Comparison of ENCODE assay signal across 8 mouse cellular contexts in the genomic region with DNA sequence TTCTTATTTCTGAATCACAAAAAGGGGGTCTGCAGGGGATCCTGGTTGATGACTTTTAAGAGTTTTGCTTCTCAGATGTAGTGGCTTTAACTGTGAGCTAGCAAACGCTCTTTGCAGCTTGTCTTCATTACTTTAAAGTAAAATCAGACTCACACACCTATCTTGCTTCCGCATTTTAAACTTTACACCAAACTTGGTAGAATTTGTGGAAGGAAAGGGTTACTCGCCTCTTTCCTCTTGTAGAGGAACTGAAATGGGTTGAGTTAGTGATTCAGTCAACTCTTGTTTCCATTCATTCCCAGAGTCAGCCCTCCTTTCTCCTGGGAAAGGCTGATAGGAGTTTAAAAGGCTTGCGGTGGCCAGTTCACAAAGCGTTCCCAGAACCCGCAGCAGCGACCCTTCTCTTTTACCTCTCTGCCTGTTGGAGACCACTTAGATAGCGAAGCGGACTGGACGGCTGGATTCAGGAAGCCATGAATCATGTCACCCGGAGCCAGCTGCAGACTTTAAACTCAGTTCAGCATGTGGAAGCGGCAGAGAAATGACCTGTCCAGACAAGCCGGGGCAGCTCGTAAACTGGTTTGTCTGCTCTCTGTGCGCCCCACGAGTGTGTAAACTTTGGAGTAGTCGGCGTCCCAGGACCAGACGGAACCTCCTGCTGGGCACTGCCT. TPM values are rescaled to one million over a fixed set of nuclear protein-coding genes. Genes with fewer than 3 reads are reported as not detected.
DNase-seq lines count a peak whose midpoint lies in the region; ATAC-seq and TF ChIP-seq lines count a peak whose summit lies in the region.

No protein-coding gene starts in this region.

- ATAC-seq in heart, embryonic 13.5 days (ENCODE audit: extremely low read depth, insufficient number of reproducible peaks, low FRiP score, low TSS enrichment): no peak
- ATAC-seq in forebrain, embryonic 11.5 days (replicated peaks; ENCODE audit: low FRiP score): no peak

- H3K36me3 ChIP-seq in ES-E14 (ENCODE audit: control insufficient read depth, insufficient read depth, low read length, poor library complexity, severe bottlenecking): no peaks in the 10 kb centered on the region
- H3K36me3 ChIP-seq in heart, embryonic 13.5 days: no peaks in the 10 kb centered on the region
- H3K36me3 ChIP-seq in megakaryocyte, embryonic 14.5 days (replicated peaks; ENCODE audit: low read length): no peaks in the 10 kb centered on the region
- no peaks in the 10 kb centered on the region for H3K36me3 ChIP-seq in forebrain, embryonic 11.5 days (ENCODE audit: control insufficient read depth, insufficient read depth, low read length)

- H3K4me3 ChIP-seq in ES-E14 (ENCODE audit: insufficient read depth in 1 of 2, low read depth in 1 of 2, low read length in 2 of 2, poor library complexity in 1 of 2, severe bottlenecking in 1 of 2): peak overlapping the region; percentile 46 to 47
- H3K4me3 ChIP-seq in bone marrow, adult 2 months (replicated peaks; ENCODE audit: control insufficient read depth, low read depth, low read length): peak overlapping the region; percentile 16
- H3K4me3 ChIP-seq in heart, embryonic 13.5 days: peak overlapping the region; percentile 61
- peak overlapping the region; percentile 89 for H3K4me3 ChIP-seq in megakaryocyte, embryonic 14.5 days (replicated peaks)
- H3K4me3 ChIP-seq in forebrain, embryonic 11.5 days (ENCODE audit: low read depth, low read length): no peak overlapping the region

- WGBS in bone marrow, adult 2 months: 1% methylated on average over 19 of the region's 19 CpGs
- 19% methylated on average over 19 of the region's 19 CpGs for WGBS in heart, embryonic 13.5 days
- 76% methylated on average over 19 of the region's 19 CpGs for WGBS in forebrain, embryonic 11.5 days

- peaks cover 3 to 4% of the 10 kb centered on the region in 2 experiments; a peak in 1 of 4 replicates for H3K4me1 ChIP-seq in ES-E14 (ENCODE audit: control insufficient read depth in 2 of 2, insufficient read depth in 2 of 2, low read length in 2 of 2, poor library complexity in 1 of 2)
- no peaks in the 10 kb centered on the region for H3K4me1 ChIP-seq in bone marrow, adult 2 months (ENCODE audit: control insufficient read depth, insufficient read depth, low read length)
- peaks cover 43% of the 10 kb centered on the region for H3K4me1 ChIP-seq in heart, embryonic 13.5 days
- peaks cover 38% of the 10 kb centered on the region for H3K4me1 ChIP-seq in megakaryocyte, embryonic 14.5 days
- no peaks in the 10 kb centered on the region for H3K4me1 ChIP-seq in forebrain, embryonic 11.5 days (replicated peaks; ENCODE audit: control insufficient read depth, insufficient read depth, low read length)

- peak overlapping the region; percentile 80 for H3K4me2 ChIP-seq in heart, embryonic 13.5 days
- no peak overlapping the region for H3K4me2 ChIP-seq in forebrain, embryonic 11.5 days (ENCODE audit: low read depth, low read length, severe bottlenecking)

- in situ Hi-C loops in ES-E14 (cut with MboI; ENCODE audit: low sequenced_read_pairs in 2 of 2, unreplicated experiment in 2 of 2): loop anchor here in 1 of 2 experiments (25.0 kb wide), 1 partner anchor 176 kb away; no protein-coding TSS in a partner anchor

- no peak for TF ChIP-seq POLR2A in bone marrow, adult 2 months (IDR thresholded peaks at IDR 0.05; ENCODE audit: borderline replicate concordance, control insufficient read depth, low read depth, low read length)

- no peak for DNase-seq in ES-E14 (ENCODE audit: low read depth, low spot score)
- DNase-seq in kidney, postnatal 10 days: peak; percentile 77
- no peak for DNase-seq in spleen, postnatal 14 days (ENCODE audit: low spot score in 2 of 2)
- DNase-seq in forebrain, embryonic 11.5 days (ENCODE audit: low spot score): no peak
- no peak for DNase-seq in cerebellum, adult 11-12 months

- TF ChIP-seq CTCF in bone marrow, adult 2 months (IDR thresholded peaks at IDR 0.05; ENCODE audit: control insufficient read depth, insufficient read depth, low read length): no peak

- H3K27ac ChIP-seq in ES-E14 (ENCODE audit: insufficient read depth, low read depth, low read length, poor library complexity, severe bottlenecking): no peak overlapping the region
- no peak overlapping the region for H3K27ac ChIP-seq in bone marrow, adult 2 months (ENCODE audit: control insufficient read depth, insufficient read depth, low read depth, low read length, poor library complexity)
- peak overlapping the region; percentile 94 for H3K27ac ChIP-seq in heart, embryonic 13.5 days (replicated peaks)
- no peak overlapping the region for H3K27ac ChIP-seq in forebrain, embryonic 11.5 days (ENCODE audit: low read depth, low read length)

- H3K9me3 ChIP-seq in ES-E14 (ENCODE audit: control insufficient read depth, insufficient read depth, low read depth, low read length): no peaks in the 10 kb centered on the region
- no peaks in the 10 kb centered on the region for H3K9me3 ChIP-seq in heart, embryonic 13.5 days
- H3K9me3 ChIP-seq in megakaryocyte, embryonic 14.5 days: no peaks in the 10 kb centered on the region
- no peaks in the 10 kb centered on the region for H3K9me3 ChIP-seq in forebrain, embryonic 11.5 days (ENCODE audit: control insufficient read depth, low read length)

- peak overlapping the region; percentile 64; the same call in 1 of the 2 replicates for H3K9ac ChIP-seq in ES-E14 (ENCODE audit: insufficient read depth, low read depth, low read length, poor library complexity, severe bottlenecking)
- H3K9ac ChIP-seq in heart, embryonic 13.5 days: peak overlapping the region; percentile 88
- H3K9ac ChIP-seq in forebrain, embryonic 11.5 days (ENCODE audit: low read length): no peak overlapping the region

- no peaks in the 10 kb centered on the region for H3K27me3 ChIP-seq in heart, embryonic 13.5 days (replicated peaks)
- H3K27me3 ChIP-seq in megakaryocyte, embryonic 14.5 days (replicated peaks): peaks cover 14% of the 10 kb centered on the region
- no peaks in the 10 kb centered on the region for H3K27me3 ChIP-seq in forebrain, embryonic 11.5 days (ENCODE audit: control insufficient read depth, insufficient read depth, low read length)

TF ChIP-seq in ES-E14, 5 proteins besides CTCF, POLR2A, EP300 and RAD21:
- TF ChIP-seq MAFK (IDR thresholded peaks at IDR 0.05; ENCODE audit: insufficient read depth, low read depth, low read length) (no peak), ZNF384 (IDR thresholded peaks at IDR 0.05; ENCODE audit: low read depth, low read length) (no peak), HCFC1 (IDR thresholded peaks at IDR 0.05; ENCODE audit: borderline replicate concordance, insufficient read depth, low read length) (no peak), ZC3H11A (IDR thresholded peaks at IDR 0.05; ENCODE audit: borderline replicate concordance, low read depth, low read length) (no peak), CHD2 (IDR thresholded peaks at IDR 0.05; ENCODE audit: low read depth, low read length) (no peak)

RNA-seq across cellular contexts. Expression of a gene that starts 1.5 kb away (rescaled TPM):
- 14.2 and 16.5 TPM in 2 replicates for total RNA-seq in ES-E14 (2012; rRNA removed)
- polyA plus RNA-seq in bone marrow, adult 2 months (2011; ENCODE audit: insufficient read depth, insufficient read length, low replicate concordance, missing spikeins): 0.23 and 1.0 TPM in 2 replicates
- polyA plus RNA-seq in heart, embryonic 13.5 days (2015; fragmentation: Nextera tagmentation; extraction: Ambion mirVana): 43.8 and 54.8 TPM in 2 replicates
- 0.08 TPM in 1 of 2 replicates, not detected in the other for polyA plus RNA-seq in megakaryocyte, embryonic 14.5 days (2012; ENCODE audit: insufficient read depth, low replicate concordance)
- polyA plus RNA-seq in forebrain, embryonic 11.5 days (2014; fragmentation: Nextera tagmentation; extraction: Ambion mirVana): 1.1 and 1.7 TPM in 2 replicates

RNA-seq across cellular contexts. Expression of a gene that starts 33.2 kb away (rescaled TPM):
- 5.4 and 5.9 TPM in 2 replicates for total RNA-seq in ES-E14 (2012; rRNA removed)
- polyA plus RNA-seq in bone marrow, adult 2 months (2011; ENCODE audit: insufficient read depth, insufficient read length, low replicate concordance, missing spikeins): not detected in 2 replicates
- polyA plus RNA-seq in heart, embryonic 13.5 days (2015; fragmentation: Nextera tagmentation; extraction: Ambion mirVana): 9.3 and 12.1 TPM in 2 replicates
- polyA plus RNA-seq in megakaryocyte, embryonic 14.5 days (2012; ENCODE audit: insufficient read depth, low replicate concordance): not detected in 2 replicates
- 3.5 and 4.2 TPM in 2 replicates for polyA plus RNA-seq in forebrain, embryonic 11.5 days (2014; fragmentation: Nextera tagmentation; extraction: Ambion mirVana)

Comparison
In these comparisons a context has a peak if more than half of its experiments do, and no peak if none do; other contexts are left out.
1. RNA of a gene that starts 1.5 kb away (polyA plus RNA-seq): 43.8 to 54.8 TPM in heart, embryonic 13.5 days; 1.1 to 1.7 TPM in forebrain, embryonic 11.5 days, 0.23 to 1.0 TPM in bone marrow, adult 2 months and 0.08 TPM in megakaryocyte, embryonic 14.5 days; every median in the first group is over 10 times any median in the second.